Mouse (Mus musculus): Measurements from ENCODE around the gene Lamb2. TPM values are rescaled to one million over a fixed set of nuclear protein-coding genes. Genes with fewer than 3 reads are reported as not detected.

The Lamb2 gene
- total and polyA plus RNA-seq, 3 experiments = 0.58 to 0.84 TPM; not detected in 1

DNA sequence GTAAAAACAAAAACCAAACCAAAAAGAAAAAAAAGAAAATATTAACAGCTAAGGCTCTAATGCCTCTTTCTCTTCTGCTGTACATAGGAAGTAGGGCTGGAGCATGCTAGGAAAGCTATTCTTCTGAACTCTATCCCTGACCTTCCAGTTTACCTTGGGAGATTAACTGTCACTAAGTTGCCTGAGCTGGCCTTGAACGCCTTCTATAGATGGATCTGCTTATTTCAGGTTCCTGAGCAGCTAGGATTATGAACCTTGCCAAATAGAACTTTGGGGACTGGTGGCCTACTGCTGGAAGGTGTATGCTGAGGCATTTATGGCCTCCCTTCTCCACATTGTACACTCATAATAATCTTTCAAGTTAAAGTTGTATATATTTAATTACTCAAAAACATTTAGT is 51.4 kb downstream of the Lamb2 start:
- H3K27ac ChIP-seq (ENCODE audit: control insufficient read depth, low read depth, low read length) = no peak overlapping the region
- no peaks in the 10 kb centered on the region for H3K9me3 ChIP-seq (replicated peaks; ENCODE audit: insufficient read depth, low read length)
- peaks cover 18% of the 10 kb centered on the region for H3K79me2 ChIP-seq (ENCODE audit: control insufficient read depth, insufficient read depth, low read length, poor library complexity)
- H3K4me1 ChIP-seq (ENCODE audit: control insufficient read depth in 1 of 2, insufficient read depth in 2 of 2, low read length in 2 of 2) = no peaks in the 10 kb centered on the region; a peak in 1 of 4 replicates
- no peak overlapping the region for H3K9ac ChIP-seq (ENCODE audit: control insufficient read depth, low read depth, low read length, poor library complexity, severe bottlenecking)
- H3K36me3 ChIP-seq (ENCODE audit: control insufficient read depth in 1 of 2, insufficient read depth in 2 of 2, low read length in 2 of 2) = peaks cover under 1 to 46% of the 10 kb centered on the region in 2 experiments; a peak in 2 of 4 replicates
- TF ChIP-seq ZMIZ1 (IDR thresholded peaks at IDR 0.05; ENCODE audit: low read depth, low read length) = no peak
- no peak for TF ChIP-seq ELF1 (IDR thresholded peaks at IDR 0.05; ENCODE audit: low read depth, low read length)
- no peak for TF ChIP-seq SIN3A (IDR thresholded peaks at IDR 0.05; ENCODE audit: low read length)
- no peak for TF ChIP-seq ZNF384 (IDR thresholded peaks at IDR 0.05; ENCODE audit: low read depth, low read length)
- TF ChIP-seq POLR2AphosphoS5 (IDR thresholded peaks at IDR 0.05; ENCODE audit: borderline replicate concordance, low read depth, low read length) = no peak
- no peak for TF ChIP-seq TAL1 (IDR thresholded peaks at IDR 0.05; ENCODE audit: low read length)
- TF ChIP-seq MAZ (IDR thresholded peaks at IDR 0.05; ENCODE audit: low read depth, low read length) = no peak
- TF ChIP-seq BHLHE40 (IDR thresholded peaks at IDR 0.05; ENCODE audit: borderline replicate concordance, low read depth, low read length) = no peak
- no peak for TF ChIP-seq TBP (IDR thresholded peaks at IDR 0.05; ENCODE audit: low read depth, low read length)
- TF ChIP-seq E2F4 (IDR thresholded peaks at IDR 0.05; ENCODE audit: borderline replicate concordance, low read depth, low read length) = no peak
- TF ChIP-seq RCOR1 (IDR thresholded peaks at IDR 0.05; ENCODE audit: low read depth, low read length) = no peak
- TF ChIP-seq MYB (IDR thresholded peaks at IDR 0.05; ENCODE audit: low read depth, low read length) = no peak
- TF ChIP-seq MXI1 (IDR thresholded peaks at IDR 0.05; ENCODE audit: low read depth, low read length) = no peak
- H3K4me3 ChIP-seq (ENCODE audit: control insufficient read depth in 1 of 2, insufficient read depth in 1 of 2, low read depth in 2 of 2, low read length in 2 of 2) = no peak overlapping the region
- DNase-seq (ENCODE audit: low read depth, low spot score) = no peak
- H3K27me3 ChIP-seq (ENCODE audit: control insufficient read depth in 1 of 2, insufficient read depth in 2 of 2, low read length in 2 of 2) = no peaks in the 10 kb centered on the region

DNA sequence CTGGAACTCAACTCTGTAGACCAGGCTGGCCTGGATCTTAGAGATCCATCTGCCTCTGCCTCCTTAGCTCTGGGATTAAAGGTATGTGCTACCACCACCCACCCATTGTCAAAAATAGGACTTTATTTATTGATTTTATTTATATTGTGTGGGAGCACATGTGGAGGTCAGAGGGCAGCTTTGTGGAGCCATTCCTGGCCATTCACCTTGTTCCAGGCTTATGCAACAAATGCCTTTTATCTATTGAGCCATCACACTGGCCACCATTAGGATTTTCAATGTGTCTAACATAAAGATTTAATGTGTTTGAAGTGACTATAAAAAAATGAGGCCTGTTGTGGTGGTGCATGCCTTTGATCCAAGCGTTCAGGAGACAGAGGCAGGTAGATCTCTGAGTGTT is 52.0 kb downstream of the Lamb2 start:
- TF ChIP-seq BHLHE40 (IDR thresholded peaks at IDR 0.05; ENCODE audit: borderline replicate concordance, low read depth, low read length) (no peak), CHD2 (IDR thresholded peaks at IDR 0.05; ENCODE audit: low read length) (no peak), NELFE (IDR thresholded peaks at IDR 0.05; ENCODE audit: low read depth, low read length) (no peak), POLR2AphosphoS2 (IDR thresholded peaks at IDR 0.05; ENCODE audit: low read length) (no peak), TAL1 (IDR thresholded peaks at IDR 0.05; ENCODE audit: low read length) (no peak)
- H3K36me3 ChIP-seq (ENCODE audit: control insufficient read depth in 1 of 2, insufficient read depth in 2 of 2, low read length in 2 of 2) = peaks cover 2 to 44% of the 10 kb centered on the region in 2 experiments; a peak in 2 of 4 replicates
- H3K79me2 ChIP-seq (ENCODE audit: control insufficient read depth, insufficient read depth, low read length, poor library complexity) = peaks cover 19% of the 10 kb centered on the region
- H3K9ac ChIP-seq (ENCODE audit: control insufficient read depth, low read depth, low read length, poor library complexity, severe bottlenecking) = no peak overlapping the region
- H3K27ac ChIP-seq (ENCODE audit: control insufficient read depth, low read depth, low read length) = no peak overlapping the region
- DNase-seq (ENCODE audit: low read depth, low spot score) = no peak
- H3K4me1 ChIP-seq (ENCODE audit: control insufficient read depth in 1 of 2, insufficient read depth in 2 of 2, low read length in 2 of 2) = no peaks in the 10 kb centered on the region; a peak in 1 of 4 replicates
- no peaks in the 10 kb centered on the region for H3K9me3 ChIP-seq (replicated peaks; ENCODE audit: insufficient read depth, low read length)
- no peak overlapping the region for H3K4me3 ChIP-seq (ENCODE audit: control insufficient read depth in 1 of 2, insufficient read depth in 1 of 2, low read depth in 2 of 2, low read length in 2 of 2)
- no peaks in the 10 kb centered on the region for H3K27me3 ChIP-seq (ENCODE audit: control insufficient read depth in 1 of 2, insufficient read depth in 2 of 2, low read length in 2 of 2)

Other genes starting within 250 kb of the Lamb2 start
- gene Dag1, start 215.8 kb upstream of the Lamb2 start, total RNA-seq (2012; rRNA removed) = 7.8 and 8.1 TPM in 2 replicates
- gene Dag1, start 215.8 kb upstream of the Lamb2 start, polyA plus RNA-seq (2012; ENCODE audit: insufficient read depth in 1 of 2, insufficient read length in 2 of 2, low read depth in 1 of 2, low replicate concordance in 2 of 2, missing spikeins in 1 of 2) = 10 to 100 TPM in 1 of 2 experiments, not detected in 1; 27.6 TPM
- 1.6 and 2.0 TPM in 2 replicates for gene Nicn1, start 189.3 kb upstream of the Lamb2 start, total RNA-seq (2012; rRNA removed)
- gene Nicn1, start 189.3 kb upstream of the Lamb2 start, polyA plus RNA-seq (2012; ENCODE audit: insufficient read depth in 1 of 2, insufficient read length in 2 of 2, low read depth in 1 of 2, low replicate concordance in 2 of 2, missing spikeins in 1 of 2) = 1 to 10 TPM in 1 of 2 experiments, not detected in 1; 4.7 TPM
- gene Amt, start 182.9 kb upstream of the Lamb2 start, total RNA-seq (2012; rRNA removed) = 0.15 and 0.26 TPM in 2 replicates
- under 1 TPM in 1 of 2 experiments, not detected in 1; 0.58 TPM for gene Amt, start 182.9 kb upstream of the Lamb2 start, polyA plus RNA-seq (2012; ENCODE audit: insufficient read depth in 1 of 2, insufficient read length in 2 of 2, low read depth in 1 of 2, low replicate concordance in 2 of 2, missing spikeins in 1 of 2)
- gene Rhoa, start 173.6 kb upstream of the Lamb2 start, total RNA-seq (2012; rRNA removed) = 80.9 and 83.1 TPM in 2 replicates
- gene Rhoa, start 173.6 kb upstream of the Lamb2 start, polyA plus RNA-seq (2012; ENCODE audit: insufficient read depth in 1 of 2, insufficient read length in 2 of 2, low read depth in 1 of 2, low replicate concordance in 2 of 2, missing spikeins in 1 of 2) = 100 to 1,000 TPM in 1 of 2 experiments, not detected in 1; 241 TPM
- gene Tcta, start 173.6 kb upstream of the Lamb2 start, total RNA-seq (2012; rRNA removed) = 3.4 and 4.9 TPM in 2 replicates
- gene Tcta, start 173.6 kb upstream of the Lamb2 start, polyA plus RNA-seq (2012; ENCODE audit: insufficient read depth in 1 of 2, insufficient read length in 2 of 2, low read depth in 1 of 2, low replicate concordance in 2 of 2, missing spikeins in 1 of 2) = 1 to 10 TPM in 1 of 2 experiments, not detected in 1; 7.0 TPM
- 1,163 and 1,351 TPM in 2 replicates for gene Gpx1, start 140.8 kb upstream of the Lamb2 start, total RNA-seq (2012; rRNA removed)
- 1,000 to 10,000 TPM; 1,085 to 1,266 TPM for gene Gpx1, start 140.8 kb upstream of the Lamb2 start, polyA plus RNA-seq (2012; ENCODE audit: insufficient read depth in 1 of 2, insufficient read length in 2 of 2, low read depth in 1 of 2, low replicate concordance in 2 of 2, missing spikeins in 1 of 2)
- 85.4 and 88.4 TPM in 2 replicates for gene Usp4, start 131.9 kb upstream of the Lamb2 start, total RNA-seq (2012; rRNA removed)
- 100 to 1,000 TPM in 1 of 2 experiments, not detected in 1; 128 TPM for gene Usp4, start 131.9 kb upstream of the Lamb2 start, polyA plus RNA-seq (2012; ENCODE audit: insufficient read depth in 1 of 2, insufficient read length in 2 of 2, low read depth in 1 of 2, low replicate concordance in 2 of 2, missing spikeins in 1 of 2)
- 0.69 and 0.92 TPM in 2 replicates for gene 1700102P08Rik, start 86.9 kb upstream of the Lamb2 start, total RNA-seq (2012; rRNA removed)
- 1 to 10 TPM in 1 of 2 experiments, not detected in 1; 1.0 TPM for gene 1700102P08Rik, start 86.9 kb upstream of the Lamb2 start, polyA plus RNA-seq (2012; ENCODE audit: insufficient read depth in 1 of 2, insufficient read length in 2 of 2, low read depth in 1 of 2, low replicate concordance in 2 of 2, missing spikeins in 1 of 2)
- not detected in 2 replicates for gene Ccdc36, start 51.3 kb upstream of the Lamb2 start, total RNA-seq (2012; rRNA removed)
- gene Ccdc36, start 51.3 kb upstream of the Lamb2 start, polyA plus RNA-seq (2012; ENCODE audit: insufficient read depth in 1 of 2, insufficient read length in 2 of 2, low read depth in 1 of 2, low replicate concordance in 2 of 2, missing spikeins in 1 of 2) = not detected
- gene BC048562, start 43.3 kb upstream of the Lamb2 start, total RNA-seq (2012; rRNA removed) = not detected in 2 replicates
- not detected for gene BC048562, start 43.3 kb upstream of the Lamb2 start, polyA plus RNA-seq (2012; ENCODE audit: insufficient read depth in 1 of 2, insufficient read length in 2 of 2, low read depth in 1 of 2, low replicate concordance in 2 of 2, missing spikeins in 1 of 2)
- 18.3 and 23.1 TPM in 2 replicates for gene Ccdc71, start 19.2 kb upstream of the Lamb2 start, total RNA-seq (2012; rRNA removed)
- gene Ccdc71, start 19.2 kb upstream of the Lamb2 start, polyA plus RNA-seq (2012; ENCODE audit: insufficient read depth in 1 of 2, insufficient read length in 2 of 2, low read depth in 1 of 2, low replicate concordance in 2 of 2, missing spikeins in 1 of 2) = 10 to 100 TPM in 1 of 2 experiments, not detected in 1; 39.9 TPM
- gene Klhdc8b, start 18.2 kb upstream of the Lamb2 start, total RNA-seq (2012; rRNA removed) = 48.0 and 71.9 TPM in 2 replicates
- 10 to 100 TPM; 57.3 to 77.2 TPM for gene Klhdc8b, start 18.2 kb upstream of the Lamb2 start, polyA plus RNA-seq (2012; ENCODE audit: insufficient read depth in 1 of 2, insufficient read length in 2 of 2, low read depth in 1 of 2, low replicate concordance in 2 of 2, missing spikeins in 1 of 2)
- 69.0 and 76.1 TPM in 2 replicates for gene Usp19, start 10.9 kb downstream of the Lamb2 start, total RNA-seq (2012; rRNA removed)
- 100 to 1,000 TPM in 1 of 2 experiments, not detected in 1; 162 TPM for gene Usp19, start 10.9 kb downstream of the Lamb2 start, polyA plus RNA-seq (2012; ENCODE audit: insufficient read depth in 1 of 2, insufficient read length in 2 of 2, low read depth in 1 of 2, low replicate concordance in 2 of 2, missing spikeins in 1 of 2)
- 267 and 286 TPM in 2 replicates for gene Qars, start 28.0 kb downstream of the Lamb2 start, total RNA-seq (2012; rRNA removed)
- gene Qars, start 28.0 kb downstream of the Lamb2 start, polyA plus RNA-seq (2012; ENCODE audit: insufficient read depth in 1 of 2, insufficient read length in 2 of 2, low read depth in 1 of 2, low replicate concordance in 2 of 2, missing spikeins in 1 of 2) = 100 to 1,000 TPM in 1 of 2 experiments, not detected in 1; 407 TPM
- gene Qrich1, start 37.1 kb downstream of the Lamb2 start, total RNA-seq (2012; rRNA removed) = 122 and 126 TPM in 2 replicates
- 100 to 1,000 TPM in 1 of 2 experiments, 10 to 100 TPM in 1; 84.5 to 161 TPM for gene Qrich1, start 37.1 kb downstream of the Lamb2 start, polyA plus RNA-seq (2012; ENCODE audit: insufficient read depth in 1 of 2, insufficient read length in 2 of 2, low read depth in 1 of 2, low replicate concordance in 2 of 2, missing spikeins in 1 of 2)
- 488 and 550 TPM in 2 replicates for gene Impdh2, start 80.5 kb downstream of the Lamb2 start, total RNA-seq (2012; rRNA removed)
- gene Impdh2, start 80.5 kb downstream of the Lamb2 start, polyA plus RNA-seq (2012; ENCODE audit: insufficient read depth in 1 of 2, insufficient read length in 2 of 2, low read depth in 1 of 2, low replicate concordance in 2 of 2, missing spikeins in 1 of 2) = 100 to 1,000 TPM in 1 of 2 experiments, not detected in 1; 519 TPM
- 38.0 and 42.7 TPM in 2 replicates for gene Ndufaf3, start 87.7 kb downstream of the Lamb2 start, total RNA-seq (2012; rRNA removed)
- gene Ndufaf3, start 87.7 kb downstream of the Lamb2 start, polyA plus RNA-seq (2012; ENCODE audit: insufficient read depth in 1 of 2, insufficient read length in 2 of 2, low read depth in 1 of 2, low replicate concordance in 2 of 2, missing spikeins in 1 of 2) = 10 to 100 TPM in 1 of 2 experiments, not detected in 1; 66.8 TPM
- gene Dalrd3, start 90.2 kb downstream of the Lamb2 start, total RNA-seq (2012; rRNA removed) = 64.9 and 85.8 TPM in 2 replicates
- 100 to 1,000 TPM in 1 of 2 experiments, not detected in 1; 126 TPM for gene Dalrd3, start 90.2 kb downstream of the Lamb2 start, polyA plus RNA-seq (2012; ENCODE audit: insufficient read depth in 1 of 2, insufficient read length in 2 of 2, low read depth in 1 of 2, low replicate concordance in 2 of 2, missing spikeins in 1 of 2)
- 43.2 and 43.5 TPM in 2 replicates for gene Wdr6, start 99.0 kb downstream of the Lamb2 start, total RNA-seq (2012; rRNA removed)
- 10 to 100 TPM in 1 of 2 experiments, not detected in 1; 44.9 TPM for gene Wdr6, start 99.0 kb downstream of the Lamb2 start, polyA plus RNA-seq (2012; ENCODE audit: insufficient read depth in 1 of 2, insufficient read length in 2 of 2, low read depth in 1 of 2, low replicate concordance in 2 of 2, missing spikeins in 1 of 2)
- gene P4htm, start 117.9 kb downstream of the Lamb2 start, total RNA-seq (2012; rRNA removed) = 0.08 and 0.10 TPM in 2 replicates
- under 1 TPM in 1 of 2 experiments, not detected in 1; 0.22 TPM for gene P4htm, start 117.9 kb downstream of the Lamb2 start, polyA plus RNA-seq (2012; ENCODE audit: insufficient read depth in 1 of 2, insufficient read length in 2 of 2, low read depth in 1 of 2, low replicate concordance in 2 of 2, missing spikeins in 1 of 2)
- 55.8 and 59.6 TPM in 2 replicates for gene Arih2, start 169.7 kb downstream of the Lamb2 start, total RNA-seq (2012; rRNA removed)
- gene Arih2, start 169.7 kb downstream of the Lamb2 start, polyA plus RNA-seq (2012; ENCODE audit: insufficient read depth in 1 of 2, insufficient read length in 2 of 2, low read depth in 1 of 2, low replicate concordance in 2 of 2, missing spikeins in 1 of 2) = 10 to 100 TPM in 1 of 2 experiments, not detected in 1; 66.5 TPM
- gene Slc25a20, start 182.4 kb downstream of the Lamb2 start, total RNA-seq (2012; rRNA removed) = 15.6 and 19.3 TPM in 2 replicates
- gene Slc25a20, start 182.4 kb downstream of the Lamb2 start, polyA plus RNA-seq (2012; ENCODE audit: insufficient read depth in 1 of 2, insufficient read length in 2 of 2, low read depth in 1 of 2, low replicate concordance in 2 of 2, missing spikeins in 1 of 2) = 10 to 100 TPM in 1 of 2 experiments, not detected in 1; 24.1 TPM
- gene Prkar2a, start 209.6 kb downstream of the Lamb2 start, total RNA-seq (2012; rRNA removed) = 18.9 and 22.4 TPM in 2 replicates
- gene Prkar2a, start 209.6 kb downstream of the Lamb2 start, polyA plus RNA-seq (2012; ENCODE audit: insufficient read depth in 1 of 2, insufficient read length in 2 of 2, low read depth in 1 of 2, low replicate concordance in 2 of 2, missing spikeins in 1 of 2) = 100 to 1,000 TPM in 1 of 2 experiments, 10 to 100 TPM in 1; 87.9 to 230 TPM

Measured in MEL (cell line).